10 mouse cellular contexts compared by ENCODE assay signal in genomic region chr6:115989607-115990006, GRCm38 (mm10). TPM values are rescaled to one million over a fixed set of nuclear protein-coding genes. Genes with fewer than 3 reads are reported as not detected.
DNase-seq lines count a peak whose midpoint lies in the region; ATAC-seq lines count a peak whose summit lies in the region.
"Had no signal": no experiment of that assay in that cellular context is flagged by ENCODE, and none has a peak within 500 bp of the region (broad histone marks: within the 10 kb centered on the region; RNA-seq: fewer than 3 reads in every experiment).

No protein-coding gene starts in this region.

- peaks cover 58% of the 10 kb centered on the region for H3K4me1 ChIP-seq in heart, embryonic 11.5 days (ENCODE audit: control insufficient read depth, insufficient read depth, low read length)
- peaks cover 63% of the 10 kb centered on the region for H3K4me1 ChIP-seq in midbrain, embryonic 10.5 days
- H3K4me1 ChIP-seq in midbrain, embryonic 15.5 days = peaks cover 38% of the 10 kb centered on the region
- peaks cover 68% of the 10 kb centered on the region for H3K4me1 ChIP-seq in intestine, embryonic 16.5 days (ENCODE audit: control insufficient read depth, insufficient read depth, low read length)

- H3K9ac ChIP-seq in heart, embryonic 11.5 days (ENCODE audit: low read depth, low read length) = peak overlapping the region; percentile 63
- H3K9ac ChIP-seq in midbrain, embryonic 15.5 days = no peak overlapping the region
- no peak overlapping the region for H3K9ac ChIP-seq in intestine, embryonic 16.5 days (ENCODE audit: low read depth, low read length)

- peak overlapping the region; percentile 68 for H3K4me3 ChIP-seq in heart, embryonic 11.5 days (ENCODE audit: low read depth, low read length)
- H3K4me3 ChIP-seq in midbrain, embryonic 10.5 days = 0 out of 2 replicates have a peak overlapping the region, but pooled peaks have one; percentile 9
- H3K4me3 ChIP-seq in midbrain, embryonic 15.5 days = no peak overlapping the region
- H3K4me3 ChIP-seq in intestine, embryonic 16.5 days (ENCODE audit: low read length) = peak overlapping the region; percentile 21; the same call in 1 of the 2 replicates

- 0 out of 2 replicates have a peak, but pooled peaks cover 2% of the 10 kb centered on the region for H3K36me3 ChIP-seq in heart, embryonic 11.5 days (ENCODE audit: control insufficient read depth, insufficient read depth, low read length)
- no peaks in the 10 kb centered on the region for H3K36me3 ChIP-seq in midbrain, embryonic 10.5 days
- no peaks in the 10 kb centered on the region for H3K36me3 ChIP-seq in midbrain, embryonic 15.5 days (replicated peaks)
- no peaks in the 10 kb centered on the region for H3K36me3 ChIP-seq in intestine, embryonic 16.5 days (ENCODE audit: control insufficient read depth, insufficient read depth, low read length)

- H3K27ac ChIP-seq in heart, embryonic 11.5 days (ENCODE audit: low read depth, low read length) = no peak overlapping the region; the same call in 1 of the 2 replicates
- no peak overlapping the region for H3K27ac ChIP-seq in midbrain, embryonic 10.5 days (replicated peaks)
- H3K27ac ChIP-seq in midbrain, embryonic 15.5 days = no peak overlapping the region
- no peak overlapping the region for H3K27ac ChIP-seq in intestine, embryonic 16.5 days (ENCODE audit: low read length)

- peaks cover 25% of the 10 kb centered on the region for H3K27me3 ChIP-seq in heart, embryonic 11.5 days (ENCODE audit: control insufficient read depth, insufficient read depth, low read length)
- H3K27me3 ChIP-seq in midbrain, embryonic 10.5 days (ENCODE audit: low read depth, poor library complexity, severe bottlenecking) = peaks cover 82% of the 10 kb centered on the region
- H3K27me3 ChIP-seq in midbrain, embryonic 15.5 days (replicated peaks) = peaks cover 40% of the 10 kb centered on the region
- peaks cover 22% of the 10 kb centered on the region for H3K27me3 ChIP-seq in intestine, embryonic 16.5 days (replicated peaks; ENCODE audit: control insufficient read depth, insufficient read depth, low read length)

- no peak for DNase-seq in heart, adult 18-20 months
- no peak for DNase-seq in midbrain, embryonic 10.5 days (ENCODE audit: low spot score)
- peak; percentile 91 for DNase-seq in thymus, postnatal 14 days
- no peak for DNase-seq in kidney, postnatal 25 days

- no peak for ATAC-seq in heart, embryonic 11.5 days (replicated peaks; ENCODE audit: insufficient number of reproducible peaks, low FRiP score, low TSS enrichment)
- ATAC-seq in midbrain, embryonic 15.5 days (replicated peaks) = no peak
- ATAC-seq in intestine, embryonic 16.5 days = no peak
- ATAC-seq in erythroblast, adult 5-6 weeks (replicated peaks; ENCODE audit: low FRiP score, poor library complexity, severe bottlenecking) = no peak

- peak overlapping the region; percentile 89 for H3K4me2 ChIP-seq in heart, embryonic 11.5 days
- H3K4me2 ChIP-seq in midbrain, embryonic 15.5 days = no peak overlapping the region
- peak overlapping the region; percentile 30 for H3K4me2 ChIP-seq in intestine, embryonic 16.5 days (ENCODE audit: low read depth, low read length)

- WGBS in heart, embryonic 11.5 days (ENCODE audit: insufficient replicate concordance) = 86% methylated on average over 4 of the region's 4 CpGs
- 66% methylated on average over 4 of the region's 4 CpGs for WGBS in midbrain, embryonic 10.5 days
- WGBS in midbrain, embryonic 15.5 days = 66% methylated on average over 4 of the region's 4 CpGs
- 76% methylated on average over 4 of the region's 4 CpGs for WGBS in intestine, embryonic 16.5 days

- no peaks in the 10 kb centered on the region for H3K9me3 ChIP-seq in heart, embryonic 11.5 days (replicated peaks; ENCODE audit: control insufficient read depth, low read length)
- H3K9me3 ChIP-seq in midbrain, embryonic 10.5 days (replicated peaks) = no peaks in the 10 kb centered on the region
- H3K9me3 ChIP-seq in midbrain, embryonic 15.5 days = no peaks in the 10 kb centered on the region
- H3K9me3 ChIP-seq in intestine, embryonic 16.5 days (ENCODE audit: control insufficient read depth, low read length) = no peaks in the 10 kb centered on the region

RNA-seq across cellular contexts. Expression of gene Plxnd1, which starts 5.2 kb away (rescaled TPM):
- polyA plus RNA-seq in heart, embryonic 11.5 days (2014; fragmentation: Nextera tagmentation; extraction: Ambion mirVana) = 56.1 and 60.0 TPM in 2 replicates
- total RNA-seq in heart, adult 18-20 months (2021) = 10 to 100 TPM; 54.6 to 68.7 TPM
- 18.1 and 18.9 TPM in 2 replicates for polyA plus RNA-seq in midbrain, embryonic 10.5 days (2016; fragmentation: Nextera tagmentation; extraction: Ambion mirVana)
- 8.0 and 8.3 TPM in 2 replicates for polyA plus RNA-seq in midbrain, embryonic 15.5 days (2015; fragmentation: Nextera tagmentation; extraction: Ambion mirVana)
- 18.7 and 19.3 TPM in 2 replicates for polyA plus RNA-seq in intestine, embryonic 16.5 days (2015; fragmentation: Nextera tagmentation; extraction: Ambion mirVana)
- 10.0 and 55.1 TPM in 2 replicates for total RNA-seq in erythroblast, adult 5-6 weeks (2015; ENCODE audit: low replicate concordance)
- total RNA-seq in erythroblast, adult 5-6 weeks (2017; ENCODE audit: low replicate concordance) = 11.8 and 18.1 TPM in 2 replicates

RNA-seq across cellular contexts. Expression of gene H1foo, which starts 44.9 kb away (rescaled TPM):
- polyA plus RNA-seq in heart, embryonic 11.5 days (2014; fragmentation: Nextera tagmentation; extraction: Ambion mirVana) = not detected in 2 replicates
- not detected for total RNA-seq in heart, adult 18-20 months (2021)
- polyA plus RNA-seq in midbrain, embryonic 10.5 days (2016; fragmentation: Nextera tagmentation; extraction: Ambion mirVana) = not detected in 2 replicates
- polyA plus RNA-seq in midbrain, embryonic 15.5 days (2015; fragmentation: Nextera tagmentation; extraction: Ambion mirVana) = not detected in 2 replicates
- polyA plus RNA-seq in intestine, embryonic 16.5 days (2015; fragmentation: Nextera tagmentation; extraction: Ambion mirVana) = not detected in 2 replicates
- total RNA-seq in erythroblast, adult 5-6 weeks (2015; ENCODE audit: low replicate concordance) = not detected in 2 replicates
- total RNA-seq in erythroblast, adult 5-6 weeks (2017; ENCODE audit: low replicate concordance) = not detected in 2 replicates
- total RNA-seq: common myeloid progenitor, adult 5-6 weeks; left cerebral cortex, adult 8-10 months had no signal

RNA-seq across cellular contexts. Expression of gene Rho, which starts 58.1 kb away (rescaled TPM):
- polyA plus RNA-seq in heart, embryonic 11.5 days (2014; fragmentation: Nextera tagmentation; extraction: Ambion mirVana) = 0.04 and 0.16 TPM in 2 replicates
- not detected for total RNA-seq in heart, adult 18-20 months (2021)
- polyA plus RNA-seq in midbrain, embryonic 10.5 days (2016; fragmentation: Nextera tagmentation; extraction: Ambion mirVana) = 0.17 and 0.20 TPM in 2 replicates
- 0.18 and 0.49 TPM in 2 replicates for polyA plus RNA-seq in midbrain, embryonic 15.5 days (2015; fragmentation: Nextera tagmentation; extraction: Ambion mirVana)
- 0.31 TPM in 1 of 2 replicates, not detected in the other for polyA plus RNA-seq in intestine, embryonic 16.5 days (2015; fragmentation: Nextera tagmentation; extraction: Ambion mirVana)
- total RNA-seq in erythroblast, adult 5-6 weeks (2015; ENCODE audit: low replicate concordance) = not detected in 2 replicates
- 0.09 TPM in 1 of 2 replicates, not detected in the other for total RNA-seq in erythroblast, adult 5-6 weeks (2017; ENCODE audit: low replicate concordance)
- total RNA-seq: common myeloid progenitor, adult 5-6 weeks had no signal
